Mouse (Mus musculus) left cerebral cortex, adult 11 months (tissue): ENCODE results near the gene Adad2.

Experiments
- DNase-seq: peaks from one replicate; pipeline ENCODE4 v3.0.0; 2022; ENCODE audit warnings: low spot score

Gene Adad2

GRCm38 (mm10) chr8:119612471-119612870 lies at the start of gene Adad2:
Gene Adad2 (plus strand): TSS chr8:119612747.
- no peak for DNase-seq

GRCm38 (mm10) chr8:119563849-119564251 lies 48.7 kb upstream of the Adad2 start:
- DNase-seq = no peak

- DNase-seq = no peak
Observed at GRCm38 (mm10) chr8:119566367-119566766, 46.2 kb upstream of the Adad2 start.

- no peak for DNase-seq
Observed at GRCm38 (mm10) chr8:119568251-119568650, 44.3 kb upstream of the Adad2 start.

- DNase-seq = no peak
Observed at GRCm38 (mm10) chr8:119568951-119569350, 43.6 kb upstream of the Adad2 start.

- DNase-seq = no peak
Observed at GRCm38 (mm10) chr8:119569881-119570280, 42.7 kb upstream of the Adad2 start.

GRCm38 (mm10) chr8:119571135-119571534 lies 41.4 kb upstream of the Adad2 start:
- no peak for DNase-seq

GRCm38 (mm10) chr8:119572411-119572810 lies 40.1 kb upstream of the Adad2 start:
- no peak for DNase-seq

GRCm38 (mm10) chr8:119574437-119575365 lies 37.8 kb upstream of the Adad2 start, which contains the start of the genes Hsdl1 and Dnaaf1:
Gene Hsdl1 (minus strand): TSS chr8:119575183.
Gene Dnaaf1 (plus strand): TSS chr8:119575235.
- peak; percentile 87 for DNase-seq

GRCm38 (mm10) chr8:119575366-119575726 lies 37.2 kb upstream of the Adad2 start:
- DNase-seq = no peak

- no peak for DNase-seq
Observed at GRCm38 (mm10) chr8:119579096-119579495, 33.5 kb upstream of the Adad2 start.

- DNase-seq = no peak
Observed at GRCm38 (mm10) chr8:119580441-119581161, 31.9 kb upstream of the Adad2 start.

GRCm38 (mm10) chr8:119585901-119586300 lies 26.6 kb upstream of the Adad2 start:
- DNase-seq = no peak

- no peak for DNase-seq
Observed at GRCm38 (mm10) chr8:119588321-119588720, 24.2 kb upstream of the Adad2 start.

GRCm38 (mm10) chr8:119588844-119589243 lies 23.7 kb upstream of the Adad2 start:
- DNase-seq = no peak

- DNase-seq = no peak
Observed at GRCm38 (mm10) chr8:119590348-119590747, 22.2 kb upstream of the Adad2 start.

GRCm38 (mm10) chr8:119591456-119591855 lies 21.1 kb upstream of the Adad2 start:
- no peak for DNase-seq

- no peak for DNase-seq
Observed at GRCm38 (mm10) chr8:119603771-119604170, 8.8 kb upstream of the Adad2 start.

- DNase-seq = no peak
Observed at GRCm38 (mm10) chr8:119604398-119604803, 8.1 kb upstream of the Adad2 start.

- peak; percentile 86 for DNase-seq
Observed at GRCm38 (mm10) chr8:119604996-119605395, 7.6 kb upstream of the Adad2 start, which contains the start of gene Taf1c. Gene Taf1c (minus strand): TSS chr8:119605222.

GRCm38 (mm10) chr8:119606224-119606623 lies 6.3 kb upstream of the Adad2 start:
- DNase-seq = no peak

GRCm38 (mm10) chr8:119615096-119615495 lies 2.5 kb downstream of the Adad2 start:
- no peak for DNase-seq

- no peak for DNase-seq
Observed at GRCm38 (mm10) chr8:119616358-119616757, 3.8 kb downstream of the Adad2 start.
